Mouse (Mus musculus) ES-CJ7 (cell line): ENCODE results near the gene Rpl10l.

Experiments
- DNase-seq: peaks from one replicate; pipeline ENCODE4 v3.0.0; 2011; ENCODE audit warnings: low read depth, low spot score

Rpl10l gene

DNA sequence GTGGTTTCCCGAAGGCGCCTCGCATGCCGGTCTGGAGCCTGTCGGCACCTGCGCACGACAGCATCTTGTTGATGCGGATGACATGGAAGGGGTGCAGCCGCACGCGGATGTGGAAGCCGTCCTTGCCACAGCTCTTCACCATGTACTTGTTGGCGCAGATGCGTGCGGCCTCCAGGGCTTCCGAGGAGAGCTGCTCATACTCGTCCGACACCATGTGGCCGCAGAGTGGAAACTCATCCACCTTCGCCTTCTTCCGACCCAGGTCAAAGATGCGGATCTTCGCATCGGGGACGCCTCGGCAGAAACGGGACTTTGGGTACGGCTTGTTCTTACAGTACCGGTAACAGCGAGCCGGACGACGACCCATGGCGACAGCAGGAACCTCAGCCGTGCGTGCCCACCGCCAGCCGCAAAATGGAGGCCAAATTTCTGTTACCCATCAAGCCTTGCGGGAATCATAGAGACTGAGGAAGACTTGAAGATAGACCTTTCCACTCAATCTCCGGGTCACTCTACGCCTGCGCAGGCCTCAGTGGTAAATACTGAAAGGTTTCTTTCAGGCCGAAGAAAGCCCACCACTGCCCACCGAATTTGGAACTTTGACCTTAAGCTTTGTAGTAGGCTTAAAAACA lies at the start of gene Rpl10l:
Gene Rpl10l (minus strand): TSS at position 411 of the 632 bp plus-strand sequence.
- DNase-seq, result peak; percentile 87

- peak; percentile 71 for DNase-seq
Observed at GRCm38 (mm10) chr12:66275890-66276289, 8.3 kb downstream of the Rpl10l start.

- no peak for DNase-seq
Observed at GRCm38 (mm10) chr12:66245461-66246099, 38.6 kb downstream of the Rpl10l start.

GRCm38 (mm10) chr12:66234158-66234557 lies 50.0 kb downstream of the Rpl10l start:
- no peak for DNase-seq
